Mouse (Mus musculus) midbrain, embryonic 15.5 days (tissue): ENCODE data around the gene Msto1. TPM values are rescaled to one million over a fixed set of nuclear protein-coding genes. Genes with fewer than 3 reads are reported as not detected.
"Not testable (repeated sequence)": the region's sequence is repeated elsewhere in the genome, so short reads cannot be mapped to it uniquely, and the experiment has no call there.

Source experiments
- ATAC-seq: fragments of 200-750 bp; cut with Nextera tagmentation; replicated peaks from 2 replicates; pipeline ENCODE4 v1.8.0; 2017; ENCODE audit warnings: moderate TSS enrichment
- H3K27ac ChIP-seq: fragments of 300-500 bp; sonication (generic); 2 replicates; pipeline ENCODE4 v1.5.1; 2015; ENCODE audit warnings: mild to moderate bottlenecking, inconsistent platforms
- H3K27me3 ChIP-seq: fragments of 300-500 bp; sonication (generic); replicated peaks from 2 replicates; pipeline ENCODE4 v1.6.1; 2015; ENCODE audit warnings: inconsistent platforms
- H3K36me3 ChIP-seq: fragments of 300-500 bp; sonication (generic); replicated peaks from 2 replicates; pipeline ENCODE4 v1.6.1; 2015; ENCODE audit warnings: inconsistent platforms
- H3K4me1 ChIP-seq: fragments of 300-500 bp; sonication (generic); 2 replicates; pipeline ENCODE4 v1.6.1; 2015; ENCODE audit warnings: inconsistent platforms
- H3K4me2 ChIP-seq: fragments of 300-500 bp; sonication (generic); 2 replicates; pipeline ENCODE4 v1.6.1; 2015; ENCODE audit warnings: inconsistent platforms, mild to moderate bottlenecking, moderate library complexity
- H3K4me3 ChIP-seq: fragments of 300-500 bp; sonication (generic); 2 replicates; pipeline ENCODE4 v1.5.1; 2015; ENCODE audit warnings: mild to moderate bottlenecking, inconsistent platforms
- H3K9ac ChIP-seq: fragments of 300-500 bp; sonication (generic); 2 replicates; pipeline ENCODE4 v1.6.1; 2015; ENCODE audit warnings: mild to moderate bottlenecking, inconsistent platforms
- H3K9me3 ChIP-seq: fragments of 300-500 bp; sonication (generic); 2 replicates; pipeline ENCODE4 v1.6.1; 2016; ENCODE audit warnings: inconsistent platforms
- WGBS: fragments of 180-500 bp; shearing (Covaris S2); methylation state at CpG from one replicate; pipeline ENCODE4 v1.1.7; 2015; ENCODE audit warnings: mixed read lengths; 5-methylcytosine and 5-hydroxymethylcytosine counted together
- polyA plus RNA-seq: library from polyadenylated mRNA; unstranded; fragments of >200 nt; fragmentation: Nextera tagmentation; extraction: Ambion mirVana; gene quantifications from 2 replicates; pipeline ENCODE4 v1.2.1, GENCODE M21; 2015

Msto1 gene
- polyA plus RNA-seq: 49.5 and 52.2 TPM in 2 replicates

GRCm38 (mm10) chr3:88913511-88914383 lies at the start of gene Msto1:
Msto1 (minus strand) TSS chr3:88913999.
- Histone ChIP-seq H3K4me3 (peak within 1 kb of the TSS; percentile 58), H3K9ac (peak within 1 kb of the TSS; percentile 66), H3K27ac (peak within 1 kb of the TSS; percentile 90), H3K27me3 (no peaks in the 10 kb centered on the region), H3K4me2 (peak within 1 kb of the TSS; percentile 54), H3K9me3 (no peaks in the 10 kb centered on the region), H3K36me3 (peaks cover 29% of the 10 kb centered on the region), H3K4me1 (peaks cover 16% of the 10 kb centered on the region)
- peak; percentile 98 for ATAC-seq
- under 1% methylated on average over 62 of the region's 62 CpGs for WGBS

GRCm38 (mm10) chr3:88963211-88963610 lies 49.4 kb upstream of the Msto1 start:
- not testable (repeated sequence) for H3K36me3 ChIP-seq, H3K27me3 ChIP-seq, H3K4me1 ChIP-seq, H3K9me3 ChIP-seq, H3K4me2 ChIP-seq, H3K9ac ChIP-seq, H3K27ac ChIP-seq, ATAC-seq, H3K4me3 ChIP-seq

- no peak overlapping the region for H3K4me2 ChIP-seq
- no peaks in the 10 kb centered on the region for H3K27me3 ChIP-seq
- H3K4me3 ChIP-seq: no peak overlapping the region
- no peak overlapping the region for H3K9ac ChIP-seq
- no peak for ATAC-seq
- no peak overlapping the region for H3K27ac ChIP-seq
- H3K36me3 ChIP-seq: no peaks in the 10 kb centered on the region
- no peaks in the 10 kb centered on the region for H3K9me3 ChIP-seq
- peaks cover 29% of the 10 kb centered on the region for H3K4me1 ChIP-seq
These were observed 39.9 kb upstream of the Msto1 start for GRCm38 (mm10) chr3:88953736-88954135.

GRCm38 (mm10) chr3:88953246-88953645 lies 39.4 kb upstream of the Msto1 start:
- 91% methylated on average over 4 of the region's 4 CpGs for WGBS
- Histone ChIP-seq H3K36me3 (no peaks in the 10 kb centered on the region), H3K27me3 (no peaks in the 10 kb centered on the region), H3K9me3 (no peaks in the 10 kb centered on the region), H3K27ac (no peak overlapping the region), H3K4me1 (peaks cover 34% of the 10 kb centered on the region), H3K4me2 (no peak overlapping the region), H3K4me3 (no peak overlapping the region), H3K9ac (no peak overlapping the region)
- no peak for ATAC-seq

GRCm38 (mm10) chr3:88951327-88951800 lies 37.6 kb upstream of the Msto1 start:
- ATAC-seq: no peak
- H3K4me1 ChIP-seq: peaks cover 46% of the 10 kb centered on the region
- peak overlapping the region; percentile 84 for H3K4me3 ChIP-seq
- H3K27ac ChIP-seq: peak overlapping the region; percentile 99
- H3K4me2 ChIP-seq: peak overlapping the region; percentile 61
- peak overlapping the region; percentile 94 for H3K9ac ChIP-seq
- 4% methylated on average over 5 of the region's 5 CpGs for WGBS
- H3K27me3 ChIP-seq: no peaks in the 10 kb centered on the region
- H3K36me3 ChIP-seq: no peaks in the 10 kb centered on the region
- H3K9me3 ChIP-seq: no peaks in the 10 kb centered on the region

GRCm38 (mm10) chr3:88950576-88951326 lies 37.0 kb upstream of the Msto1 start, which contains the start of the genes Ash1l and Dap3:
Ash1l (plus strand) TSS chr3:88950622.
Dap3 (minus strand) TSS chr3:88951181.
- Histone ChIP-seq H3K4me2 (peak within 1 kb of the TSS; percentile 61), H3K27ac (peak within 1 kb of the TSS; percentile 99), H3K4me1 (peaks cover 46% of the 10 kb centered on the region), H3K27me3 (no peaks in the 10 kb centered on the region), H3K9me3 (no peaks in the 10 kb centered on the region), H3K9ac (peak within 1 kb of the TSS; percentile 94), H3K36me3 (no peaks in the 10 kb centered on the region), H3K4me3 (peak within 1 kb of the TSS; percentile 84)
- ATAC-seq: peak; percentile 85
- under 1% methylated on average over 42 of the region's 64 CpGs for WGBS

DNA sequence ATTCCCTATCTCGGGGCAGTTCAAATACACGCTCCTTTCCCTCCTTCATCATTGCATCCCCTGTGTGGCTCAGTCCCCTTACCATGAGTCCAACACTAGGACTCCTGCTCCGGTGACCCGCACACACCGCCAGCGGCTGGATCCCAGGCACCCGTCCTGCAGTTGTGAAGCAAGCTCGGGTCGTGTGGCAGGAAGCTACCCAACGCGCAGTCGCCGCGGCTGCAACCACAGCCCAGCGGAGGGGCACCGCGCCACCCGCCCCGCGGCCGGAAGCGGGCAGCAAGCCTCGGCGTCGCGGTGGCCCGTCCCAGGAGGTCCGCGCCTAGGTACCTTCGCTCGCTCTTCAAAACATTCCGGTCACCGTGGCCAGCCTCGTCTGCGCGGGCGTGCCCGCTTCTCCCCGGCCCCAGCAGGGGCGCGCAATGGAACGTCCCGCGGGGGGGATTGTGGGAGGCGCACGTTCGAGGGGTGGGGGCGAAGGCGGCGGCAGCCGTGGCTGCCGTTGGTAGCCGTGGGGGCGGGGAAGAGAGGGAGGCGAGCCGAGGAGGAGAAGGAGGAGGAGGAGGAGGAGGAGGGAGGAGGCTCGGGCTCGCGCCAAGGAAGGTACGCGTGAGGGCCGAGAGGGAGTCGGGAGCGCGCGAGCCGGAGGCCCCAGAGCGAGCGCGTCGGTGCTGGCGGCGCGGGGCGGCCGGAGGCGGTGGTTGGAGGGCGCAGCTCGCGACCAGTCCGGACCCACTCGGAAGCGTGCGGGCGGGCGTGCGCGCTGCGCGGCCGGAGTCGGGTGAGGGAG lies 36.2 kb upstream of the Msto1 start:
- no peaks in the 10 kb centered on the region for H3K27me3 ChIP-seq
- H3K27ac ChIP-seq: peak overlapping the region; percentile 99
- no peaks in the 10 kb centered on the region for H3K9me3 ChIP-seq
- H3K9ac ChIP-seq: peak overlapping the region; percentile 94
- peak overlapping the region; percentile 61 for H3K4me2 ChIP-seq
- H3K4me3 ChIP-seq: peak overlapping the region; percentile 84
- peak; percentile 94 for ATAC-seq
- WGBS: under 1% methylated on average over 73 of the region's 92 CpGs
- H3K4me1 ChIP-seq: peaks cover 46% of the 10 kb centered on the region
- no peaks in the 10 kb centered on the region for H3K36me3 ChIP-seq

DNA sequence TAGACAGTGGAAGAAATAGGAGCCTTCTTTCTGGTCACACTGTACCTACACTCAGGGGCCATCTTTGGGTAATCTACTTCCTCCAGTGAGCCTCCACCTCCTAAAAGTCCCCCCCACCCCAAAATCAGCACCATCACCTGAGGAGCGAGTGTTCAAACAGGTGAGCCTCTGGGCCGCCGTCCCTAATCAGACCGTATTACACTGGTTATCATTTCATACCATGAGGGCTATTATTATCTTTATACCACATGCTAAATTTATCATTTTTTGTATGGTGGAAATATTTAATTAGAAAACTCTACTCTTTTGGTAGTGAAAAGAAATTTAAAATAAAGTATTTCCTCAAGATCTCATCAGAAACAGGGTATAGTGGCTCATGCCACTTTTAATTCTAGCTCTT lies 30.3 kb upstream of the Msto1 start:
- H3K36me3 ChIP-seq: peaks cover 18% of the 10 kb centered on the region; the same call in 1 of the 2 replicates
- no peak overlapping the region for H3K4me3 ChIP-seq
- H3K27ac ChIP-seq: no peak overlapping the region
- no peaks in the 10 kb centered on the region for H3K9me3 ChIP-seq
- no peaks in the 10 kb centered on the region for H3K27me3 ChIP-seq
- ATAC-seq: no peak
- no peak overlapping the region for H3K9ac ChIP-seq
- H3K4me1 ChIP-seq: peaks cover 21% of the 10 kb centered on the region
- H3K4me2 ChIP-seq: no peak overlapping the region
- WGBS: 93% methylated on average over 4 of the region's 4 CpGs

- 0 out of 2 replicates have a peak, but pooled peaks cover 4% of the 10 kb centered on the region for H3K4me1 ChIP-seq
- H3K4me3 ChIP-seq: no peak overlapping the region
- H3K36me3 ChIP-seq: peaks cover 23% of the 10 kb centered on the region; the same call in 1 of the 2 replicates
- no peak for ATAC-seq
- H3K4me2 ChIP-seq: no peak overlapping the region
- H3K9ac ChIP-seq: no peak overlapping the region
- no peak overlapping the region for H3K27ac ChIP-seq
- 94% methylated on average over 10 of the region's 10 CpGs for whole genome bisulfite sequencing
- H3K27me3 ChIP-seq: no peaks in the 10 kb centered on the region
- H3K9me3 ChIP-seq: no peaks in the 10 kb centered on the region
These were observed 28.6 kb upstream of the Msto1 start for GRCm38 (mm10) chr3:88942316-88942880.

- H3K4me1 ChIP-seq: no peaks in the 10 kb centered on the region
- no peaks in the 10 kb centered on the region for H3K9me3 ChIP-seq
- no peak overlapping the region for H3K4me2 ChIP-seq
- no peaks in the 10 kb centered on the region for H3K27me3 ChIP-seq
- ATAC-seq: no peak
- WGBS: 80% methylated on average over 3 of the region's 3 CpGs
- H3K36me3 ChIP-seq: peaks cover 23% of the 10 kb centered on the region; the same call in 1 of the 2 replicates
- no peak overlapping the region for H3K4me3 ChIP-seq
- H3K9ac ChIP-seq: no peak overlapping the region
- no peak overlapping the region for H3K27ac ChIP-seq
These were observed 25.9 kb upstream of the Msto1 start for GRCm38 (mm10) chr3:88939749-88940148.

GRCm38 (mm10) chr3:88939071-88939470 lies 25.3 kb upstream of the Msto1 start:
- Histone ChIP-seq H3K4me3 (no peak overlapping the region), H3K9ac (no peak overlapping the region), H3K27me3 (no peaks in the 10 kb centered on the region), H3K4me2 (no peak overlapping the region), H3K27ac (no peak overlapping the region), H3K4me1 (no peaks in the 10 kb centered on the region), H3K36me3 (peaks cover 23% of the 10 kb centered on the region; the same call in 1 of the 2 replicates), H3K9me3 (no peaks in the 10 kb centered on the region)
- 96% methylated on average over 10 of the region's 10 CpGs for WGBS
- ATAC-seq: no peak
